Mouse (Mus musculus): ENCODE data around the gene Agfg2. TPM values are rescaled to one million over a fixed set of nuclear protein-coding genes. Genes with fewer than 3 reads are reported as not detected.

Agfg2 gene
- 28.7 and 51.6 TPM in 2 replicates for polyA plus RNA-seq (2012; rRNA removed; ENCODE audit: low replicate concordance)

DNA sequence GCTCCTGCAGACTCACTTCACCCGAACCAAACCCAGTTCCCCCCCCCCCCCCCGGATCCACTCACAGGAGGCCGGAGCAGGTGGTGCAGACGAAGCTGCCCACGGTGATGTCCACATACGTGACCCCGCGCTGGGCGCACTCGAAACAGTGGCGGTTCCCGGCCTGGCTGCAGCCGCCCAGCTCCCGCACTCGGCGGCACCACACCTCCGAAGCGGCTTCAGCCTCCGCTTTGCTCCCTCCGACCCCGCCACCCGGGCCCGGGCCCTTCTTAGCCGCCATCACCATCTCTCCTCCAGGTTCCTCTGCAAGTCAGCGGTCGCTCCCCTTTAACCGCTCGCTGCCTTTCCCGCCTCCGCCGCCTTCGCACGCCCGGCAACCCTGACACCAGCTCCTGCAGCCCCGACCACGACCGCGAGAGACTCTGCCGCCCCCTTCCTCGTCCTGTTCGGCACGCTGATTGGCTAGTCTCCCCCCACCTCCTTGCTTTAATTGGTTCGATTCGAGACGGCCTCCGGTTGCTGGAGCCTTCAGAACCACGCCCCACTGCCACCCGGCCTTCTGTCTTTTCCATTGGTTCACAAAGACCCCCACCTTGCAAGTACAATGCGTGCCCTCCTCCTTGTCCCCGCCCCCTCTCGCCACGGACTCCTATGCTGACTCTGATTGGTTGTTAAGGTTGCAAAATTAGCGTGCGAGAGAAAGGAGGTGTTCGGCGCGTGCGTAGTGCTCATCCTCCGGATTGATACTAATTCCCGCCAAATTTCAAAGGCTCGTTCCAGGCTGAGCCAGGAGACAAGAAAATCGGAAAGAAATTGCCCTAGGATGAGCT lies at the start of gene Agfg2:
Agfg2 (minus strand) TSS at position 433 of the 830 bp plus-strand sequence.

GRCm38 (mm10) chr5:137645652-137646091 lies 38.9 kb downstream of the Agfg2 start, which contains the start of gene Irs3:
Gene Irs3, minus strand, starts transcription at chr5:137645714.

DNA sequence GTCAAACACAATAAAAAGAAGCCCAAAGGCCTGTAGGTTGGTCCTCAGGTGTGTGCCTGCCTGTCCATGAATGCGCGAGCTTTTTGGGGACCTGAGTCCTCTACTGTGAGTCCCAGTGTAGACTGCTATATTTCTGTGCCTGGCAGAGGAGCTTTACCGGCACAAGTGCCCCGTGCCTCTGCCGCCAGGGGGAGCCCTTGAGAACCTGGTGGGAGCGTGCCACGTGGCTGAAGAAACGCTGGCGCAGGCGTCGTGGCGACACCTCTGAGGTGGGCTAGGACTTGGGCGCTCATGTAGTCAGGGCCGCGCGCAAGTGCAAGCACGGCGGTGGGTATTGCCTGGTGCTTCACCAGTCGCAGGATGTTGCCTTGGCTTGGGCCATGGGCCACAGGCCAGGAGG lies 43.5 kb downstream of the Agfg2 start, which contains the start of gene Sap25:
Sap25 (plus strand) TSS at position 281 of the 400 bp plus-strand sequence.

DNA sequence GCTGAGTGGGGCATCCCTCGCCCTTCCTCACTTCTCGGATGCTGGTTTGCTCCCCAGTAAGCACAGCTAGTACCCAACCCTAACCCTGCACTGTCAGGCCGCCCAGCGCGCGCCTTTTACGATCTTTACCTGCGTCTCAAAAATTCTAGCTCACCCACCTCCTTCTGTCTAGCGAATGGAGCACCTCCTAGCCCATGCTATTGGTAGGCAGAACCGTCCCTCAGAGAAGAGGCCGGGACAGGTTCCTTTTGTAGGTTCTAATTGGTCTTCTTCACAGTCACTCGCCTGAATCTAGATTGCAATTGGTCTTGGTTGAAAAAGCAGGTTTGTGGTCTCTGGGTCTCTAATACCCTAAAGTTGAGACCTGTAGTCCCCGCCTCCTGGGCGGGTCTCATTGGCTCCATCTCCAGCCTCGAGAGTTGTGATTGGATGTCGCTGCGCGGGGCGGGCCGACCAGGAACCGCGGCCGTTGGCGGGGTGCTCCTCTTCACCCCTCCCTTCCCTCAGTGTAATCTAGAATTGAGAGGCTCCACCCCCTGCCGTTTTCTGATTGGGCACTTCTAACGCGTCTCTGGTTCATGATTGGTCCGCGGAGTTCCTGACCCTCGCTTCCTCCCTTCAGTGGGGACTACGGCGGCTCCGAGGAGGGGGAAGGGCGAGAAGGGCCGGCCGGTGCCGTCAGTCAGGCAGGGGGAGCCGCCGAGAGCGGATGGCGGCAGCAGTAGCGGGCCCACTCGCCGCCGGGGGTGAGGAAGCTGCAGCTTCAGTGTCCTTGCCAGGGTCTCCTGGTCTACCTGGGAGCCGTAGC lies 55.8 kb downstream of the Agfg2 start, which contains the start of the genes Fbxo24, Lrch4 and Gm20605:
Fbxo24 (minus strand) TSS at position 505 of the 808 bp plus-strand sequence.
Lrch4 (plus strand) TSS at position 624 of the 808 bp plus-strand sequence.
Gm20605 (plus strand) TSS at position 678 of the 808 bp plus-strand sequence.

DNA sequence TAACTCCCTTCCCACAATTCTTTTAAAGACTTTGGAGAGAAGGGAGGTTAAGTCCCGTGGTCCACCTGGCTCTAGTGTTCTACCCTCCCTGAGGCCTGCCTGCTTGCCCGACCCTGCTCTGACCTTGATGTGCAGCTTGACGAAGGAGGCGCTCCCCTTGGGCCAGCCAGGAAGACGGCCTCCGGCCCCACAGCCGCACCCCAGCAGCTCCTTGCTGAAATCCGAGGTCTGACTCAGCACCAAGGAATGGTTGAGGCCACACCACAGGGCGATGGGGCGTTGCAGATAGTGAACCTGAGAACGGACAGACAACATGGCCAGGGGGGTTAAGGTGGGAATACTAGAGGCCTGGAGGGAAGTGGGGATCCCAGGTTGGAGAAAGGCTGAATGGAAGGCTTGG lies 71.0 kb downstream of the Agfg2 start, which contains the start of gene Pcolce:
Pcolce (minus strand) TSS at position 235 of the 400 bp plus-strand sequence.

GRCm38 (mm10) chr5:137600619-137601364 lies 83.7 kb downstream of the Agfg2 start, which contains the start of gene Mospd3:
Gene Mospd3, minus strand, starts transcription at chr5:137601058.

Other genes starting within 250 kb of the Agfg2 start
- 0.04 TPM in 2 replicates for gene Zan, start 207.7 kb downstream of the Agfg2 start, polyA plus RNA-seq (2012; rRNA removed; ENCODE audit: low replicate concordance)
- gene Pop7, start 182.2 kb downstream of the Agfg2 start, polyA plus RNA-seq (2012; rRNA removed; ENCODE audit: low replicate concordance): 34.5 and 48.0 TPM in 2 replicates
- gene Gigyf1, start 166.2 kb downstream of the Agfg2 start, polyA plus RNA-seq (2012; rRNA removed; ENCODE audit: low replicate concordance): 26.1 and 49.9 TPM in 2 replicates
- not detected in 2 replicates for gene Epo, start 151.5 kb downstream of the Agfg2 start, polyA plus RNA-seq (2012; rRNA removed; ENCODE audit: low replicate concordance)
- 1,024 and 1,186 TPM in 2 replicates for gene Gnb2, start 151.2 kb downstream of the Agfg2 start, polyA plus RNA-seq (2012; rRNA removed; ENCODE audit: low replicate concordance)
- gene Actl6b, start 131.2 kb downstream of the Agfg2 start, polyA plus RNA-seq (2012; rRNA removed; ENCODE audit: low replicate concordance): 0.03 and 0.16 TPM in 2 replicates
- gene Tfr2, start 114.9 kb downstream of the Agfg2 start, polyA plus RNA-seq (2012; rRNA removed; ENCODE audit: low replicate concordance): 4.6 and 7.3 TPM in 2 replicates
- gene Mospd3, start 83.7 kb downstream of the Agfg2 start, polyA plus RNA-seq (2012; rRNA removed; ENCODE audit: low replicate concordance): 96.4 and 211 TPM in 2 replicates
- gene Pcolce, start 70.9 kb downstream of the Agfg2 start, polyA plus RNA-seq (2012; rRNA removed; ENCODE audit: low replicate concordance): 195 and 196 TPM in 2 replicates
- 0.53 and 0.63 TPM in 2 replicates for gene Fbxo24, start 55.7 kb downstream of the Agfg2 start, polyA plus RNA-seq (2012; rRNA removed; ENCODE audit: low replicate concordance)
- 119 and 157 TPM in 2 replicates for gene Lrch4, start 55.6 kb downstream of the Agfg2 start, polyA plus RNA-seq (2012; rRNA removed; ENCODE audit: low replicate concordance)
- gene Gm20605, start 55.6 kb downstream of the Agfg2 start, polyA plus RNA-seq (2012; rRNA removed; ENCODE audit: low replicate concordance): 20.1 and 68.7 TPM in 2 replicates
- 193 and 262 TPM in 2 replicates for gene Sap25, start 43.4 kb downstream of the Agfg2 start, polyA plus RNA-seq (2012; rRNA removed; ENCODE audit: low replicate concordance)
- 34.2 and 68.9 TPM in 2 replicates for gene Irs3, start 39.0 kb downstream of the Agfg2 start, polyA plus RNA-seq (2012; rRNA removed; ENCODE audit: low replicate concordance)
- 2.0 and 4.7 TPM in 2 replicates for gene Nyap1, start 56.9 kb upstream of the Agfg2 start, polyA plus RNA-seq (2012; rRNA removed; ENCODE audit: low replicate concordance)
- 106 and 238 TPM in 2 replicates for gene Tsc22d4, start 61.0 kb upstream of the Agfg2 start, polyA plus RNA-seq (2012; rRNA removed; ENCODE audit: low replicate concordance)
- gene Ppp1r35, start 94.1 kb upstream of the Agfg2 start, polyA plus RNA-seq (2012; rRNA removed; ENCODE audit: low replicate concordance): 26.9 and 69.4 TPM in 2 replicates
- gene Mepce, start 102.9 kb upstream of the Agfg2 start, polyA plus RNA-seq (2012; rRNA removed; ENCODE audit: low replicate concordance): 33.1 and 36.6 TPM in 2 replicates
- 1.1 and 2.3 TPM in 2 replicates for gene Zcwpw1, start 103.1 kb upstream of the Agfg2 start, polyA plus RNA-seq (2012; rRNA removed; ENCODE audit: low replicate concordance)
- 3.9 and 13.9 TPM in 2 replicates for gene Pilra, start 151.6 kb upstream of the Agfg2 start, polyA plus RNA-seq (2012; rRNA removed; ENCODE audit: low replicate concordance)
- 3.8 and 10.5 TPM in 2 replicates for gene Pilrb1, start 173.4 kb upstream of the Agfg2 start, polyA plus RNA-seq (2012; rRNA removed; ENCODE audit: low replicate concordance)
- gene Pilrb2, start 187.1 kb upstream of the Agfg2 start, polyA plus RNA-seq (2012; rRNA removed; ENCODE audit: low replicate concordance): 5.4 and 12.5 TPM in 2 replicates
- gene Cyp3a13, start 236.9 kb upstream of the Agfg2 start, polyA plus RNA-seq (2012; rRNA removed; ENCODE audit: low replicate concordance): 0.05 and 0.10 TPM in 2 replicates